Mouse (Mus musculus): ENCODE measurements around the gene Akr1b3. TPM values are rescaled to one million over a fixed set of nuclear protein-coding genes. Genes with fewer than 3 reads are reported as not detected.
"Not testable (repeated sequence)": the region's sequence is repeated elsewhere in the genome, so short reads cannot be mapped to it uniquely, and the experiment has no call there.

The Akr1b3 gene
- total and polyA plus RNA-seq, 2 experiments from 2014 or later: 88.6 to 98.3 TPM

GRCm38 (mm10) chr6:34344135-34344850, 27.0 kb upstream of the Akr1b3 start:
- Histone ChIP-seq H3K27me3 (ENCODE audit: insufficient read depth, low read length) (no peaks in the 10 kb centered on the region), H3K9me3 (ENCODE audit: low read length) (no peaks in the 10 kb centered on the region), H3K36me3 (ENCODE audit: insufficient read depth) (no peaks in the 10 kb centered on the region), H3K4me2 (ENCODE audit: low read depth) (no peak overlapping the region), H3K4me1 (ENCODE audit: insufficient read depth) (no peaks in the 10 kb centered on the region), H3K9ac (no peak overlapping the region), H3K4me3 (ENCODE audit: low read depth, low read length) (no peak overlapping the region), H3K27ac (ENCODE audit: low read depth, low read length) (no peak overlapping the region)
- TF ChIP-seq CTCF (IDR thresholded peaks at IDR 0.05; ENCODE audit: low read depth): no peak
- DNase-seq (no peak), ATAC-seq (no peak)
- 48% methylated on average over 10 of the region's 10 CpGs for WGBS

- DNase-seq: no peak
- TF ChIP-seq CTCF (IDR thresholded peaks at IDR 0.05; ENCODE audit: low read depth): no peak
- WGBS: 76% methylated on average over 6 of the region's 6 CpGs
Measured at GRCm38 (mm10) chr6:34343426-34343825, 26.1 kb upstream of the Akr1b3 start.

GRCm38 (mm10) chr6:34342476-34342875, 25.2 kb upstream of the Akr1b3 start:
- no peaks in the 10 kb centered on the region for H3K27me3 ChIP-seq (ENCODE audit: insufficient read depth, low read length)
- no peak for ATAC-seq
- H3K9me3 ChIP-seq (ENCODE audit: low read length): no peaks in the 10 kb centered on the region
- H3K4me1 ChIP-seq (ENCODE audit: insufficient read depth): no peaks in the 10 kb centered on the region
- no peaks in the 10 kb centered on the region for H3K36me3 ChIP-seq (ENCODE audit: insufficient read depth)
- no peak overlapping the region for H3K27ac ChIP-seq (ENCODE audit: low read depth, low read length)
- no peak overlapping the region for H3K9ac ChIP-seq
- 94% methylated on average over 2 of the region's 2 CpGs for WGBS
- no peak overlapping the region for H3K4me2 ChIP-seq (ENCODE audit: low read depth)
- no peak for DNase-seq
- no peak for TF ChIP-seq CTCF (IDR thresholded peaks at IDR 0.05; ENCODE audit: low read depth)
- no peak overlapping the region for H3K4me3 ChIP-seq (ENCODE audit: low read depth, low read length)

More at GRCm38 (mm10) chr6:34343426-34343825, 26.1 kb upstream of the Akr1b3 start:
- Histone ChIP-seq H3K4me3 (ENCODE audit: low read depth, low read length) (no peak overlapping the region), H3K9ac (no peak overlapping the region), H3K4me2 (ENCODE audit: low read depth) (no peak overlapping the region), H3K36me3 (ENCODE audit: insufficient read depth) (no peaks in the 10 kb centered on the region), H3K4me1 (ENCODE audit: insufficient read depth) (no peaks in the 10 kb centered on the region), H3K27me3 (ENCODE audit: insufficient read depth, low read length) (no peaks in the 10 kb centered on the region), H3K9me3 (ENCODE audit: low read length) (no peaks in the 10 kb centered on the region), H3K27ac (ENCODE audit: low read depth, low read length) (no peak overlapping the region)
- ATAC-seq: no peak

- Histone ChIP-seq H3K4me1 (ENCODE audit: insufficient read depth) (no peaks in the 10 kb centered on the region), H3K4me3 (ENCODE audit: low read depth, low read length) (no peak overlapping the region), H3K36me3 (ENCODE audit: insufficient read depth) (no peaks in the 10 kb centered on the region), H3K4me2 (ENCODE audit: low read depth) (no peak overlapping the region), H3K27ac (ENCODE audit: low read depth, low read length) (no peak overlapping the region), H3K9ac (no peak overlapping the region), H3K9me3 (ENCODE audit: low read length) (no peaks in the 10 kb centered on the region), H3K27me3 (ENCODE audit: insufficient read depth, low read length) (no peaks in the 10 kb centered on the region)
- WGBS: 86% methylated on average over 4 of the region's 4 CpGs
- no peak for TF ChIP-seq CTCF (IDR thresholded peaks at IDR 0.05; ENCODE audit: low read depth)
- DNase-seq (no peak), ATAC-seq (no peak)
Measured at GRCm38 (mm10) chr6:34341991-34342390, 24.7 kb upstream of the Akr1b3 start.

GRCm38 (mm10) chr6:34337799-34338198, 20.5 kb upstream of the Akr1b3 start:
- ATAC-seq: no peak
- no peak for TF ChIP-seq CTCF (IDR thresholded peaks at IDR 0.05; ENCODE audit: low read depth)
- H3K4me2 ChIP-seq (ENCODE audit: low read depth): no peak overlapping the region
- no peaks in the 10 kb centered on the region for H3K4me1 ChIP-seq (ENCODE audit: insufficient read depth)
- no peaks in the 10 kb centered on the region for H3K9me3 ChIP-seq (ENCODE audit: low read length)
- DNase-seq: no peak
- no peak overlapping the region for H3K4me3 ChIP-seq (ENCODE audit: low read depth, low read length)
- WGBS: 43% methylated on average over 2 of the region's 2 CpGs
- H3K36me3 ChIP-seq (ENCODE audit: insufficient read depth): no peaks in the 10 kb centered on the region
- H3K27ac ChIP-seq (ENCODE audit: low read depth, low read length): no peak overlapping the region
- H3K9ac ChIP-seq: no peak overlapping the region
- H3K27me3 ChIP-seq (ENCODE audit: insufficient read depth, low read length): no peaks in the 10 kb centered on the region

- Histone ChIP-seq H3K9me3 (ENCODE audit: low read length) (no peaks in the 10 kb centered on the region), H3K27me3 (ENCODE audit: insufficient read depth, low read length) (no peaks in the 10 kb centered on the region), H3K27ac (ENCODE audit: low read depth, low read length) (no peak overlapping the region), H3K4me3 (ENCODE audit: low read depth, low read length) (no peak overlapping the region), H3K4me1 (ENCODE audit: insufficient read depth) (no peaks in the 10 kb centered on the region), H3K36me3 (ENCODE audit: insufficient read depth) (no peaks in the 10 kb centered on the region), H3K4me2 (ENCODE audit: low read depth) (no peak overlapping the region), H3K9ac (no peak overlapping the region)
- DNase-seq: no peak
- no peak for TF ChIP-seq CTCF (IDR thresholded peaks at IDR 0.05; ENCODE audit: low read depth)
- WGBS: 89% methylated on average over 5 of the region's 5 CpGs
- no peak for ATAC-seq
Measured at GRCm38 (mm10) chr6:34334673-34335072, 17.4 kb upstream of the Akr1b3 start.

GRCm38 (mm10) chr6:34331804-34332203, 14.5 kb upstream of the Akr1b3 start:
- not testable (repeated sequence) for H3K9ac ChIP-seq; ATAC-seq; H3K9me3 ChIP-seq (ENCODE audit: low read length); DNase-seq; H3K27ac ChIP-seq (ENCODE audit: low read depth, low read length); H3K36me3 ChIP-seq (ENCODE audit: insufficient read depth); H3K27me3 ChIP-seq (ENCODE audit: insufficient read depth, low read length); H3K4me2 ChIP-seq (ENCODE audit: low read depth); H3K4me3 ChIP-seq (ENCODE audit: low read depth, low read length); H3K4me1 ChIP-seq (ENCODE audit: insufficient read depth)
- WGBS: 88% methylated on average over 12 of the region's 12 CpGs
